Mouse (Mus musculus) neural tube, embryonic 12.5 days (tissue): ENCODE measurements around the gene Taar8a. TPM values are rescaled to one million over a fixed set of nuclear protein-coding genes. Genes with fewer than 3 reads are reported as not detected.
"Not testable (repeated sequence)": the region's sequence is repeated elsewhere in the genome, so short reads cannot be mapped to it uniquely, and the experiment has no call there.

Experiments used
- ATAC-seq: fragments of 200-750 bp; cut with Nextera tagmentation; 2 replicates; pipeline ENCODE4 v1.8.0; 2017; ENCODE audit warnings: low read depth, mild to moderate bottlenecking, moderate TSS enrichment, moderate library complexity; ENCODE audit not compliant: low FRiP score
- H3K27ac ChIP-seq: fragments of 300-500 bp; sonication (generic); 2 replicates; pipeline ENCODE4 v1.5.1; 2016
- H3K27me3 ChIP-seq: fragments of 300-500 bp; sonication (generic); replicated peaks from 2 replicates; pipeline ENCODE4 v1.6.1; 2016; ENCODE audit warnings: mild to moderate bottlenecking
- H3K36me3 ChIP-seq: fragments of 300-500 bp; sonication (generic); 2 replicates; pipeline ENCODE4 v1.6.1; 2016; ENCODE audit warnings: mild to moderate bottlenecking
- H3K4me1 ChIP-seq: fragments of 300-500 bp; sonication (generic); 2 replicates; pipeline ENCODE4 v1.6.1; 2016
- H3K4me2 ChIP-seq: fragments of 300-500 bp; sonication (generic); replicated peaks from 2 replicates; pipeline ENCODE4 v1.6.1; 2016; ENCODE audit warnings: mild to moderate bottlenecking
- H3K4me3 ChIP-seq: fragments of 300-500 bp; sonication (generic); 2 replicates; pipeline ENCODE4 v1.5.1; 2016
- H3K9ac ChIP-seq: fragments of 300-500 bp; sonication (generic); 2 replicates; pipeline ENCODE4 v1.6.1; 2016; ENCODE audit warnings: mild to moderate bottlenecking
- H3K9me3 ChIP-seq: fragments of 300-500 bp; sonication (generic); 2 replicates; pipeline ENCODE4 v1.6.1; 2016; ENCODE audit warnings: mild to moderate bottlenecking
- WGBS: fragments of 180-500 bp; shearing (Covaris S2); methylation state at CpG from one replicate; pipeline ENCODE4 v1.1.7; 2016; 5-methylcytosine and 5-hydroxymethylcytosine counted together
- polyA plus RNA-seq: library from polyadenylated mRNA; unstranded; fragments of >200 nt; fragmentation: Nextera tagmentation; extraction: Ambion mirVana; gene quantifications from 2 replicates; pipeline ENCODE4 v1.2.1, GENCODE M21; 2016

Gene Taar8a
- polyA plus RNA-seq: not detected in 2 replicates

DNA sequence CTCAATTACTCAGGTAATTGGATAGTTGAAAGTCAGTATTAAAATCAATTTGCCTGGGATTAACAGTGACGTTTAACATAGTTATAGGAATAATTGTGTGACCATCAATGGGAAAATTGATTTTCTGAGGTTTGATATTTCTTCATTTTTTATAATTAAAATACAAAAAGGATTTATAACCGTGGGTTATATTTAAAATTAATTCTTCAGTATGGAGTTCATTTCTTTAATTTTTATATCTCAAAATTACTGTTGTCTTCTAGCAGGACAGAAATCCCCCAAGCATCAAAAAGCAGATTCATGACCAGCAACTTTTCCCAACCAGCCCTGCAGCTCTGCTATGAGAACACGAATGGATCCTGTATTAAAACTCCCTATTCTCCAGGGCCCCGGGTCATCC lies at the start of gene Taar8a:
Taar8a (plus strand) TSS at position 301 of the 400 bp plus-strand sequence.
- not testable (repeated sequence) for H3K27ac ChIP-seq, H3K4me2 ChIP-seq, H3K9me3 ChIP-seq, H3K9ac ChIP-seq, H3K27me3 ChIP-seq, H3K4me1 ChIP-seq, H3K4me3 ChIP-seq, H3K36me3 ChIP-seq, ATAC-seq
- 87% methylated on average over 2 of the region's 4 CpGs for WGBS

- ATAC-seq: no peak
- Histone ChIP-seq H3K9me3 (no peaks in the 10 kb centered on the region), H3K27ac (no peak within 1 kb of the TSS), H3K4me2 (no peak within 1 kb of the TSS), H3K4me3 (no peak within 1 kb of the TSS), H3K9ac (no peak within 1 kb of the TSS), H3K36me3 (no peaks in the 10 kb centered on the region), H3K4me1 (no peaks in the 10 kb centered on the region), H3K27me3 (no peaks in the 10 kb centered on the region)
These were observed 49.4 kb upstream of the Taar8a start, which contains the start of gene Taar7d for GRCm38 (mm10) chr10:24026922-24027321. TSS of gene Taar7d (plus strand) at chr10:24027222.

DNA sequence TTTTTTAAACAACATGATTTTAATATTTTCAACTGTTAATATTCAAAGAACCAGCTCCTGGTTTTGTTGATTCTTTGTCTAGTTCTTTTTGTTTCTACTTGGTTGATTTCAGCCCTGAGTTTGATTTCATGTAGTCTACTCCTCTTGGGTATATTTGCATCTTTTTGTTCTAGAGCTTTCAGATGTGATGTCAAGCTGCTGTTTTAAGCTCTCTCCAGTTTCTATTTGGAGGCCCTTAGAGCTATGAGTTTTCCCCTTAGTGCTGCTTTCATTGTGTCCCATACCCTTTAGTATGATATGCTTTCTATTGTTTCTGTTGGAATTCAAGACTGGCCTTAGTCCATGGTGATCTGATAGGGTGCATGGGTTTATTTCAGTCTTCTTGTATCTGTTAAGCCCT lies 45.0 kb upstream of the Taar8a start:
- Histone ChIP-seq H3K9me3 (no peaks in the 10 kb centered on the region), H3K36me3 (no peaks in the 10 kb centered on the region), H3K4me1 (no peaks in the 10 kb centered on the region), H3K27me3 (no peaks in the 10 kb centered on the region), H3K27ac (no peak overlapping the region), H3K9ac (no peak overlapping the region), H3K4me3 (no peak overlapping the region), H3K4me2 (no peak overlapping the region)
- ATAC-seq: no peak

DNA sequence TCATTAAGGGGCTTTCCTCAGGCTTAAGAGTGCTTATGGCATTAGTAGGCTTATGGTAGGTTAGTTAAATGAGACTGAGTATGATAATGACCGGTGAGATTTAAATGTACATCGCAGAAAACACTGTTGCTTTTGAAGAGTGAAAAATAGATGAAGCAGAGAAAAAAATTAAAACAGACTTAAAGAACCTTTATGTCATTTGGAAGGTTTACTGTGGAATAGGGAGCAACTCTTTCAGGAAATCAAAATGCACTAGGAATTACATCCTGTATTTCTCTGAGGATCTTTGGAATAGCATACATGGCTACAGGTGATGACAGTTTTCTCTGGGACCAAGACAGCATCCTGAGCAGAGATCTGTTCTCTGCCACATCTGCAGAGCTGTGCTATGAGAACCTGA lies 39.0 kb upstream of the Taar8a start, which contains the start of gene Taar7e:
Taar7e (plus strand) TSS at position 301 of the 400 bp plus-strand sequence.
- H3K9me3 ChIP-seq: no peaks in the 10 kb centered on the region
- WGBS: 88% methylated on average over 2 of the region's 2 CpGs
- H3K4me3 ChIP-seq: no peak within 1 kb of the TSS
- no peaks in the 10 kb centered on the region for H3K4me1 ChIP-seq
- no peak within 1 kb of the TSS for H3K27ac ChIP-seq
- no peak within 1 kb of the TSS for H3K4me2 ChIP-seq
- H3K9ac ChIP-seq: no peak within 1 kb of the TSS
- H3K36me3 ChIP-seq: no peaks in the 10 kb centered on the region
- no peaks in the 10 kb centered on the region for H3K27me3 ChIP-seq
- no peak for ATAC-seq

DNA sequence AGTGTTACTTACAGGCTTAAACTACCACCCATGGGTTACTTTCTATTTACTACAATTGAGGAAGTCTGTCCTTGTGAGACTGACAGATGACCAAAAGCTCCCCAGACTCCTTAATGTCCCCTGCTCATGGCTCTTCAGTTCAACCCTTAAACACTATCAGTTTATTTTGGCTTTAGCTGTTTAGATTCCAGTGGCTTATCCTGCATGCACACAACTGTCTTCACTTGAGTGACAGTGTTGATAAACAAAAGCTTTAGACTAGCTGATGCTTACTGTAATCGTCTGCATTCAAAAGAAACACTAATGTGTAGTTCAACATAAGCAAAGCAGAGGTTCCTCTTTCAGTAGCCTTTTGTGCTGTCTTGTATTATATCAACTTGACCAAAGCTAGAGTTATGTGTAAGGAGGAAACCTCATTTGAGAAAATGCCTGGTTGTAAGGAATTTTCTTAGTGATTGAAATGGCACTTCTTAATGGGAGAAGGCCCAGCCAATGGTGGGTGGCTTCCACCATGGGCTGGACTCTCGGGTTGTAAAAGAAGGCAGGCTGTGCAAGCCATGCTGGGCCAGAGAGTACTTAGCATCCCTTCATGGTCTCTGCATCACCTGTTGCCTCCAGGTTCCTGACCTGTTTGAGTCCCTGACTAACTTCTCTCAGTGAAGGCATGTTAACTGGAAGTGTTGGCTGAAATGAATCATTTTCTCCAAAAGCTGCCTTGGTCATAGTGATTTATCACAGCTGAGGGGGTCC lies 36.0 kb upstream of the Taar8a start:
- no peak overlapping the region for H3K9ac ChIP-seq
- WGBS: 81% methylated on average over 2 of the region's 2 CpGs
- H3K9me3 ChIP-seq: no peaks in the 10 kb centered on the region
- no peak overlapping the region for H3K4me2 ChIP-seq
- H3K4me3 ChIP-seq: no peak overlapping the region
- H3K27me3 ChIP-seq: no peaks in the 10 kb centered on the region
- H3K4me1 ChIP-seq: no peaks in the 10 kb centered on the region
- ATAC-seq: no peak
- H3K27ac ChIP-seq: no peak overlapping the region
- no peaks in the 10 kb centered on the region for H3K36me3 ChIP-seq

DNA sequence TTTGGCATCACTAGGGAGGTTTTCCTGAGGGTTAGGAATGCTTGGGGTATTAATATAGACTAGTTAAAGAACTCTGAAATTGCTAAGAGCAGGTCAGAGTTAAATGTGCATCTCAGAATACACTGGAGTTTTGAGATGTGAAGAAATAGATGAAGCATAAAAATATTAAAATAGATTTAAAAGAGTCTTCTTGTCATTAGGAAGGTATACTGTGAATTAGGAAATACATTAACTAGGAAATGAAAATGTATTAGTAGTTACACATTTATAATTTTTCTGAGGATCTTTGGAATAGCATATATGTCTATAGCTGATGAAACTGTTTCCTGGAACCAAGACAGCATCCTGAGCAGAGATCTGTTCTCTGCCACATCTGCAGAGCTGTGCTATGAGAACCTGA lies 27.1 kb upstream of the Taar8a start, which contains the start of gene Taar7f:
Taar7f (plus strand) TSS at position 301 of the 400 bp plus-strand sequence.
- Histone ChIP-seq H3K4me1 (no peaks in the 10 kb centered on the region), H3K9me3 (no peaks in the 10 kb centered on the region), H3K27me3 (no peaks in the 10 kb centered on the region), H3K4me2 (no peak within 1 kb of the TSS), H3K36me3 (no peaks in the 10 kb centered on the region), H3K9ac (no peak within 1 kb of the TSS), H3K4me3 (no peak within 1 kb of the TSS), H3K27ac (no peak within 1 kb of the TSS)
- ATAC-seq: no peak

DNA sequence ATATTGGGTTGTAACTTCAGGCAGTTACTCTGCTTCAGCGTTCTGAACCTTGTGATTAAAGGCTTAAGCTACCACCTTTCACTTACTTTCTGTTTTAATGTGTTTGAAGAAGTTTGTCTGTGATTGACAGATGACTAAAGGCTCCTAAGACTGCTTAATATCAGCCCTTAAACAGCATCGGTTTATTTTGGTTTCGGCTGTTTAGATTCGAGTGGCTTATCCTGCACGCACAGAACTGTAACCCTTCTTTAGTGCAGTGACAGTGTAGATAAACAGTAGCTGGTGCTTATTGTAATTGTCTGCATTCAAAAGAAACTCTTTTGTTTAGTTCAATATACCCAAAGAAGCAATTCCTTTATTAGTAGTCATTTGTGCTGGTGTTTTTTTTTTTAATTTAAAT lies 24.3 kb upstream of the Taar8a start:
- Histone ChIP-seq H3K9ac (no peak overlapping the region), H3K27me3 (no peaks in the 10 kb centered on the region), H3K27ac (no peak overlapping the region), H3K4me2 (no peak overlapping the region), H3K9me3 (no peaks in the 10 kb centered on the region), H3K4me3 (no peak overlapping the region), H3K36me3 (no peaks in the 10 kb centered on the region), H3K4me1 (no peaks in the 10 kb centered on the region)
- ATAC-seq: no peak
- 89% methylated on average over 5 of the region's 5 CpGs for WGBS

DNA sequence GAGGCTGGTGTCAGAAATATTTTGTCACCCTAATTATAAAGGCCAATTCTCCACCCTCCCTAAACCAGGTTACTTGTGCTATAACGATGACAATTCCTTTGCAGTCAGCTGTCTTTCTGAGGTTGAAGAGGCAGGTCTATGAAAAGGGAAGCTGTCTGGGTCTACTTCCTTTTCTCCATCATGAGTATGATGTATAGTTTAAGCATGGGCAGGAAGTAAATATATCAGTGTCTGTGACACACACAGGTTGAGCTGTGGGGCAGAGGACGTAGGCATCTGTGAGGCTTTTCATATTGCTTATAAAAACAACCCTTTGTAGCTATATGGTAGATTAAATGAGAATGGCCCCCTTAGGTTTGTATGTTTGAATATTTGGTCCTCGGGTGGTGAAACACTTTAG lies 17.3 kb upstream of the Taar8a start:
- no peak for ATAC-seq
- H3K9ac ChIP-seq: no peak overlapping the region

DNA sequence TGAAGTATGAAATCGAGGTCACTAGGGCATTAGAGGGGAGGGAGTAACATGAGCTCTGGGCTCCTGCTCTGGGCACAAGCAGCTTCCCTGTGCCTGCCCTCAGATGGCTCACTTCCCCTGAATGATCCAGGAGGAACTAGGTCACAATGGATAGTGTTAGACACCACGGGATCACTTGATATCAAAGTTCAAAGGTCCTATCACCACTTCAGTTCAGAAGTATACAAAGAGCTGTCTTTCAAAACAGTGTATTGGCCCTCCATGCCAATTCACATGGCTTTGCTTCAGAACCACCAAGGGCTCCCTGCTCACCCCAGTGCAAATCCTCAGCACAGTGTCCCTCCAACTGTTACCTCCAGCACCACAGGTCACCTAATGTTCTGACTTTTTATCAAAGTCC lies 1.5 kb upstream of the Taar8a start:
- not testable (repeated sequence) for H3K4me1 ChIP-seq, H3K36me3 ChIP-seq, H3K4me3 ChIP-seq, H3K4me2 ChIP-seq, H3K9me3 ChIP-seq, H3K27ac ChIP-seq, ATAC-seq, H3K27me3 ChIP-seq, H3K9ac ChIP-seq
- WGBS: 59% methylated on average over 2 of the region's 2 CpGs

More for the DNA sequence above, 17.3 kb upstream of the Taar8a start:
- WGBS: 88% methylated on average over 3 of the region's 3 CpGs
- H3K27ac ChIP-seq: no peak overlapping the region
- no peak overlapping the region for H3K4me3 ChIP-seq
- no peaks in the 10 kb centered on the region for H3K36me3 ChIP-seq
- H3K4me1 ChIP-seq: no peaks in the 10 kb centered on the region
- peaks cover 3% of the 10 kb centered on the region; the same call in 1 of the 2 replicates for H3K9me3 ChIP-seq
- H3K4me2 ChIP-seq: no peak overlapping the region
- H3K27me3 ChIP-seq: no peaks in the 10 kb centered on the region

GRCm38 (mm10) chr10:24080166-24080565 lies 3.9 kb downstream of the Taar8a start:
- H3K27ac ChIP-seq: no peak overlapping the region
- H3K9me3 ChIP-seq: no peaks in the 10 kb centered on the region
- H3K27me3 ChIP-seq: no peaks in the 10 kb centered on the region
- ATAC-seq: no peak
- no peak overlapping the region for H3K4me2 ChIP-seq
- no peaks in the 10 kb centered on the region for H3K36me3 ChIP-seq
- H3K4me3 ChIP-seq: no peak overlapping the region
- H3K4me1 ChIP-seq: no peaks in the 10 kb centered on the region
- H3K9ac ChIP-seq: no peak overlapping the region
- 46% methylated on average over 3 of the region's 3 CpGs for WGBS

DNA sequence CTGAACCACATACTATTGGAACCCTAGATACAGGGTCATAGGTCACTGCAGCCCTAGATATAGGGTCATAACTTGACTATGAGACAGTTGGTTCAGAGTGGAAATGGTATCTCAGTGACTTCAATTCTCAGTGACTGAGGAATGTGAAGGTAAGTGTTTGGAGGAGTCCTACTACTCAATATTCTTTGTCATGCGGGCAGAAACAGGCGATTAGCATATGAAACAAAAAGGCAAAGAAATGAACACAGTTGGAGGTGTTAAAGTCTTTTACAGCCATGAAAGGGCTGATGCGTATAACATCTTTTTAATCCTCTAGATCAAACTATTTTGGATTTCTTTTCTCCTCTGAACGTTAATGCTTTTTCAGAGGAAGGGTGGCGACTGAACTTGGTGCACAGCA lies 9.6 kb downstream of the Taar8a start:
- no peak overlapping the region for H3K27ac ChIP-seq
- ATAC-seq: no peak
- no peaks in the 10 kb centered on the region for H3K4me1 ChIP-seq
- WGBS: 57% methylated on average over 5 of the region's 5 CpGs
- H3K9me3 ChIP-seq: no peaks in the 10 kb centered on the region
- no peak overlapping the region for H3K9ac ChIP-seq
- H3K4me2 ChIP-seq: no peak overlapping the region
- H3K27me3 ChIP-seq: no peaks in the 10 kb centered on the region
- H3K4me3 ChIP-seq: no peak overlapping the region
- no peaks in the 10 kb centered on the region for H3K36me3 ChIP-seq

DNA sequence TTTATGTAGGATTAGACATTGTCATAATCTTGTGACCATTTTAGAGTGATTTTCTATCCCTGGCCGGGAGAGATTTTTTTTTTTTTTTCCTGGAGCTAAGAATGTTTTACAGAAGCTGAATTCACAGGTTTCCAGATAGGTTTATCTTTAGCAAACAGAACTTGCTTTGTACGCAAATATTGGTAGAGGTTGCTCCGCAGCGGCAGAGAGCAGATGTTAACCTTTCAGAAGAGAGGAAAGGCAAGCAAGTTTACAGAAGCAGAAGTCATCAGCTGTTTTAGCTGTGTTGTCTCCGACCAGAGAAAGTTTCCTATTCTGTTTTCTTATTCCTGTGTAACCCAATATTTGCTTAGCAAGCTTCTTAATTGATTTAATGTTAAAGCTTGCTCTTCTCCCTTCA lies 10.3 kb downstream of the Taar8a start:
- Histone ChIP-seq H3K4me1 (no peaks in the 10 kb centered on the region), H3K27ac (no peak overlapping the region), H3K9ac (no peak overlapping the region), H3K27me3 (no peaks in the 10 kb centered on the region), H3K4me3 (no peak overlapping the region), H3K36me3 (no peaks in the 10 kb centered on the region), H3K4me2 (no peak overlapping the region), H3K9me3 (no peaks in the 10 kb centered on the region)
- 93% methylated on average over 5 of the region's 5 CpGs for WGBS
- ATAC-seq: no peak

DNA sequence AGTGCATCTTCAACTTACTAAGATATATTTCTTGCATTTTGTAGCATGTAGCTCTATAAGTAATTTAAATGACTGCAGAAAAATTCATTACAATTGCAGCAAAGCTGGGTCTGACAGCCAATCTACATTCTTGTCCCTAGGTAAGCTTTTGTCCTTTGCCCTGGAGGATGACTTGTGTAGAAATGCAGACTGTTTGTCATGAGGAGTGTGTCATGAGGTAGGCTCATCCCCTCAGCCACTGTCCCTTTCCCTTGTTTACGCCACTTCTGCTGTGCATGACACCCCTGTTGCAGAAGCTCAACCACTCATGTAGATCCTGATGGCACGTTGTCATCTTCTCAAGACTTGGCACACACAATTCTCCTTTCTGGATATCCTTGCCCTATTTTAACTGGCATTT lies 10.9 kb downstream of the Taar8a start:
- H3K4me2 ChIP-seq: no peak overlapping the region
- WGBS: 97% methylated on average over 2 of the region's 2 CpGs
- H3K9ac ChIP-seq: no peak overlapping the region

More for the DNA sequence above, 10.9 kb downstream of the Taar8a start:
- no peak overlapping the region for H3K4me3 ChIP-seq
- H3K27ac ChIP-seq: no peak overlapping the region
- ATAC-seq: no peak
- H3K9me3 ChIP-seq: no peaks in the 10 kb centered on the region
- H3K36me3 ChIP-seq: no peaks in the 10 kb centered on the region
- H3K4me1 ChIP-seq: no peaks in the 10 kb centered on the region
- no peaks in the 10 kb centered on the region for H3K27me3 ChIP-seq
